In the genomic region with DNA sequence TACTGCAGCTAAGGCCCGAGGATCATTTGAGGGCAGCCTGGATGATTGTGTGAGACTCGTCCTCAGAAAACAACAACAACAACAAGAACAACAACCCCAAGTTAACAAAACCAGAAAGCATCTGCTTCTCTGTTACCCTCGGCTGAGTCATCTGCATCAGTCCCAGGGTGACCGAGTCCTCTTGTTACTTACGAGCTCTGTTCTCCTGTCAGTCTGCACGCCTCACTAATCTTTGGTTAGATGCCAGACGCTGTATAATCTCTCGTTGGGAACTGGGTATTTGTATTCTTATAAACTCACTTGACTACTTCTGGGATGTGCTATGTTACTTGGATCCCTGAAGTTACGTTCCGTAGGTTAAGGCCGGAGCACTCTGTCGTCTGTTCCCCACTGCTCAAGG, we compare ENCODE assay signal across 27 mouse cellular contexts.
DNase-seq lines count a peak whose midpoint lies in the region; ATAC-seq and TF ChIP-seq lines count a peak whose summit lies in the region.
"Had no signal": no experiment of that assay in that cellular context is flagged by ENCODE, and none has a peak within 500 bp of the region (broad histone marks: within the 10 kb centered on the region; RNA-seq: fewer than 3 reads in every experiment).

No protein-coding gene starts in this region.

- WGBS in kidney, postnatal 0 days, result 48% methylated on average over 12 of the region's 12 CpGs
- 60% methylated on average over 12 of the region's 12 CpGs for WGBS in midbrain, embryonic 14.5 days
- WGBS in midbrain, embryonic 15.5 days, result 58% methylated on average over 12 of the region's 12 CpGs

- no peak overlapping the region for H3K4me3 ChIP-seq in kidney, postnatal 0 days (replicated peaks; ENCODE audit: low read depth, low read length)
- no peak overlapping the region for H3K4me3 ChIP-seq in midbrain, embryonic 14.5 days (replicated peaks; ENCODE audit: low read depth, low read length)
- no peak overlapping the region for H3K4me3 ChIP-seq in midbrain, embryonic 15.5 days
- H3K4me3 ChIP-seq: forebrain, embryonic 13.5 days; heart, adult 2 months; heart, embryonic 15.5 days; hindbrain, embryonic 12.5 days; limb, embryonic 12.5 days; liver, embryonic 15.5 days had no signal

- ATAC-seq in kidney, postnatal 0 days (replicated peaks; ENCODE audit: low FRiP score, low read depth), result no peak
- no peak for ATAC-seq in midbrain, embryonic 14.5 days (ENCODE audit: low FRiP score, low TSS enrichment)
- no peak for ATAC-seq in midbrain, embryonic 15.5 days (replicated peaks)
- ATAC-seq in Patski, result peak; percentile 75
- ATAC-seq: activated CD4-positive, CD25-positive, alpha-beta regulatory T cell, adult 4 months; forebrain, embryonic 13.5 days; intestine, embryonic 16.5 days had no signal

- no peaks in the 10 kb centered on the region for H3K27me3 ChIP-seq in kidney, postnatal 0 days (ENCODE audit: insufficient read depth, low read length)
- H3K27me3 ChIP-seq in midbrain, embryonic 14.5 days (ENCODE audit: control insufficient read depth, insufficient read depth, low read length), result no peaks in the 10 kb centered on the region
- H3K27me3 ChIP-seq in midbrain, embryonic 15.5 days (replicated peaks), result no peaks in the 10 kb centered on the region
- H3K27me3 ChIP-seq in Patski, result no peaks in the 10 kb centered on the region
- H3K27me3 ChIP-seq: forebrain, embryonic 13.5 days; heart, embryonic 15.5 days; hindbrain, embryonic 12.5 days; limb, embryonic 12.5 days; liver, embryonic 15.5 days had no signal

- H3K4me2 ChIP-seq in kidney, postnatal 0 days (ENCODE audit: low read length), result no peak overlapping the region
- no peak overlapping the region for H3K4me2 ChIP-seq in midbrain, embryonic 14.5 days (ENCODE audit: low read length)
- H3K4me2 ChIP-seq in midbrain, embryonic 15.5 days, result no peak overlapping the region
- H3K4me2 ChIP-seq: forebrain, embryonic 13.5 days; heart, embryonic 15.5 days; hindbrain, embryonic 12.5 days; limb, embryonic 12.5 days; liver, embryonic 15.5 days; lung, embryonic 14.5 days had no signal

- in situ Hi-C loops in Patski (cut with MboI; ENCODE audit: low pct_unique_long_range_greater_than_20kb), result no loop called here

- no peaks in the 10 kb centered on the region for H3K9me3 ChIP-seq in kidney, postnatal 0 days (replicated peaks; ENCODE audit: low read length)
- no peaks in the 10 kb centered on the region for H3K9me3 ChIP-seq in midbrain, embryonic 14.5 days (ENCODE audit: control insufficient read depth, low read length)
- H3K9me3 ChIP-seq in midbrain, embryonic 15.5 days, result no peaks in the 10 kb centered on the region
- H3K9me3 ChIP-seq: forebrain, embryonic 13.5 days; heart, embryonic 15.5 days; hindbrain, embryonic 12.5 days; limb, embryonic 12.5 days; liver, embryonic 15.5 days had no signal

- CTCF ChIA-PET in Patski (lab: Charles Lee), result interaction anchor here (3.6 kb wide), 1 partner anchor 13 kb away, joined by 15 read pairs; no protein-coding TSS in a partner anchor

- POLR2A ChIA-PET in Patski (lab: Charles Lee), result interaction anchor here (1.0 to 1.1 kb wide), 2 partner anchors 14 to 18 kb away, joined by 3 to 4 read pairs; no protein-coding TSS in a partner anchor

- peak; percentile 43 for DNase-seq in heart, adult 11 months
- no peak for DNase-seq in heart, adult 8-10 months (ENCODE audit: low spot score)
- DNase-seq in kidney, postnatal 0 days (ENCODE audit: low spot score), result peak; percentile 53
- no peak for DNase-seq in kidney, postnatal 25 days
- peak; percentile 43 for DNase-seq in midbrain, embryonic 14.5 days
- DNase-seq in Patski (ENCODE audit: low read depth, low spot score), result peak; percentile 49
- no peak for DNase-seq in yolk sac, embryonic 10.5 days (ENCODE audit: low spot score)
- DNase-seq: adrenal gland, adult 2 months; adrenal gland, postnatal 36 days; cerebellum, adult 2 months; cerebellum, postnatal 14 days; gastrocnemius, postnatal 25 days; heart, adult 2 months; layer of hippocampus, postnatal 36 days; lung, embryonic 14.5 days; lung, postnatal 36 days; right cerebral cortex, postnatal 25 days; spleen, adult 18-20 months; thymus, postnatal 14 days had no signal

- no peak for TF ChIP-seq CTCF in kidney, postnatal 0 days (IDR thresholded peaks at IDR 0.05; ENCODE audit: low read depth)
- no peak for TF ChIP-seq CTCF in Patski (IDR thresholded peaks at IDR 0.05)

- no peak overlapping the region for H3K27ac ChIP-seq in kidney, postnatal 0 days
- no peak overlapping the region for H3K27ac ChIP-seq in midbrain, embryonic 14.5 days (replicated peaks; ENCODE audit: low read depth, low read length)
- H3K27ac ChIP-seq in midbrain, embryonic 15.5 days, result no peak overlapping the region
- H3K27ac ChIP-seq: forebrain, embryonic 13.5 days; heart, adult 2 months; heart, embryonic 15.5 days; hindbrain, embryonic 12.5 days; limb, embryonic 12.5 days; liver, embryonic 15.5 days had no signal

- H3K9ac ChIP-seq in kidney, postnatal 0 days (ENCODE audit: low read depth, low read length), result no peak overlapping the region
- H3K9ac ChIP-seq in midbrain, embryonic 14.5 days (replicated peaks; ENCODE audit: low read length), result no peak overlapping the region
- H3K9ac ChIP-seq in midbrain, embryonic 15.5 days, result no peak overlapping the region
- H3K9ac ChIP-seq: forebrain, embryonic 13.5 days; heart, embryonic 15.5 days; hindbrain, embryonic 12.5 days; limb, embryonic 12.5 days; liver, embryonic 15.5 days; lung, embryonic 14.5 days had no signal

- no peaks in the 10 kb centered on the region for H3K4me1 ChIP-seq in kidney, postnatal 0 days (replicated peaks; ENCODE audit: insufficient read depth, low read length)
- no peaks in the 10 kb centered on the region; the same call in 1 of the 2 replicates for H3K4me1 ChIP-seq in midbrain, embryonic 14.5 days (ENCODE audit: control insufficient read depth, insufficient read depth, low read length)
- H3K4me1 ChIP-seq in midbrain, embryonic 15.5 days, result peaks cover 10% of the 10 kb centered on the region
- H3K4me1 ChIP-seq: forebrain, embryonic 13.5 days; heart, embryonic 15.5 days; hindbrain, embryonic 12.5 days; liver, embryonic 15.5 days had no signal

- no peaks in the 10 kb centered on the region for H3K36me3 ChIP-seq in kidney, postnatal 0 days (ENCODE audit: insufficient read depth, low read length)
- H3K36me3 ChIP-seq in midbrain, embryonic 14.5 days (ENCODE audit: control insufficient read depth, insufficient read depth, low read length), result no peaks in the 10 kb centered on the region
- H3K36me3 ChIP-seq in midbrain, embryonic 15.5 days (replicated peaks), result no peaks in the 10 kb centered on the region
- H3K36me3 ChIP-seq: heart, embryonic 15.5 days; hindbrain, embryonic 12.5 days; limb, embryonic 12.5 days; liver, embryonic 15.5 days had no signal

Comparison
In these comparisons a context has a peak if more than half of its experiments do, and no peak if none do; other contexts are left out.
1. DNase-seq: peak in heart, adult 11 months (single experiment), kidney, postnatal 0 days (single experiment), midbrain, embryonic 14.5 days (single experiment) and Patski (single experiment); none in heart, adult 8-10 months (single experiment), kidney, postnatal 25 days (0 of 2) and yolk sac, embryonic 10.5 days (single experiment).